Mouse (Mus musculus): Measurements from ENCODE around the gene Cox4i2. TPM values are rescaled to one million over a fixed set of nuclear protein-coding genes. Genes with fewer than 3 reads are reported as not detected.
A peak's percentile ranks its signal among the peaks of the same experiment; 100 is the strongest.

Cox4i2 gene
- polyA plus RNA-seq, 1 experiment from 2014 or later: 3.4 TPM

- peak within 1 kb of the TSS; percentile 67 for H3K4me3 ChIP-seq
- peaks cover 80% of the 10 kb centered on the region for H3K4me1 ChIP-seq
- peak within 1 kb of the TSS; percentile 96 for H3K4me2 ChIP-seq
- H3K36me3 ChIP-seq: 0 out of 2 replicates have a peak, but pooled peaks cover 4% of the 10 kb centered on the region
- peak within 1 kb of the TSS; percentile 81 for H3K9ac ChIP-seq
- H3K27me3 ChIP-seq (replicated peaks): peaks cover 17% of the 10 kb centered on the region
- ATAC-seq: peak; percentile 81
- H3K27ac ChIP-seq: peak within 1 kb of the TSS; percentile 90
- WGBS (ENCODE audit: insufficient replicate concordance): under 1% methylated on average over 28 of the region's 28 CpGs
- H3K9me3 ChIP-seq (replicated peaks): no peaks in the 10 kb centered on the region
Observed at GRCm38 (mm10) chr2:152736090-152736601, 17.8 kb upstream of the Cox4i2 start, which contains the start of gene Id1. Id1 (plus strand) TSS chr2:152736251.

DNA sequence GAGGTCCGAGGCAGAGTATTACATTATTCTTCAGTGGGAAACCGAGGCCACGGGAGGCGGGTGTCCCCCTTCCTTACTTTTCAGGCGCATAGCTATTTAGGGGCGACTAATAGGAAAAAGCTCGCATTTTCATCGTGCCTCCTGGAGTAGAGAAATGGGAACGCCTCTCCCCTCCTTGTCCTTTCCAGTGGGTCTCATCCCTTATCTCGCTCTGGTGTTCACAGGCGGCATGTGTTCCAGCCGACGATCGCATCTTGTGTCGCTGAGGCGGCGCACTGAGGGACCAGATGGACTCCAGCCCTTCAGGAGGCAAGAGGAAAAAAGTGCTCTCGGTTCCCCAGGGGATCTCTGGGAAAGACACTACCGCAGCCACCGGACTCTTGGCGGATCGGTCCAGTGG, 17.2 kb upstream of the Cox4i2 start:
- 2% methylated on average over 22 of the region's 22 CpGs for whole genome bisulfite sequencing (ENCODE audit: insufficient replicate concordance)
- peak overlapping the region; percentile 81 for H3K9ac ChIP-seq
- H3K4me1 ChIP-seq: peaks cover 86% of the 10 kb centered on the region
- H3K36me3 ChIP-seq: 0 out of 2 replicates have a peak, but pooled peaks cover 4% of the 10 kb centered on the region
- H3K27ac ChIP-seq: peak overlapping the region; percentile 90
- H3K9me3 ChIP-seq (replicated peaks): no peaks in the 10 kb centered on the region
- peak; percentile 30; the same call in 1 of the 2 replicates for ATAC-seq
- H3K4me2 ChIP-seq: peak overlapping the region; percentile 96
- H3K4me3 ChIP-seq: peak overlapping the region; percentile 67
- peaks cover 17% of the 10 kb centered on the region for H3K27me3 ChIP-seq (replicated peaks)

- Histone ChIP-seq H3K9ac (peak overlapping the region; percentile 81), H3K36me3 (0 out of 2 replicates have a peak, but pooled peaks cover 4% of the 10 kb centered on the region), H3K4me2 (peak overlapping the region; percentile 96), H3K27ac (peak overlapping the region; percentile 90), H3K4me3 (peak overlapping the region; percentile 67), H3K4me1 (peaks cover 94% of the 10 kb centered on the region), H3K9me3 (replicated peaks) (no peaks in the 10 kb centered on the region), H3K27me3 (replicated peaks) (peaks cover 17% of the 10 kb centered on the region)
- WGBS (ENCODE audit: insufficient replicate concordance): 11% methylated on average over 10 of the region's 10 CpGs
- no peak for ATAC-seq
Observed at GRCm38 (mm10) chr2:152737306-152738221, 16.4 kb upstream of the Cox4i2 start.

DNA sequence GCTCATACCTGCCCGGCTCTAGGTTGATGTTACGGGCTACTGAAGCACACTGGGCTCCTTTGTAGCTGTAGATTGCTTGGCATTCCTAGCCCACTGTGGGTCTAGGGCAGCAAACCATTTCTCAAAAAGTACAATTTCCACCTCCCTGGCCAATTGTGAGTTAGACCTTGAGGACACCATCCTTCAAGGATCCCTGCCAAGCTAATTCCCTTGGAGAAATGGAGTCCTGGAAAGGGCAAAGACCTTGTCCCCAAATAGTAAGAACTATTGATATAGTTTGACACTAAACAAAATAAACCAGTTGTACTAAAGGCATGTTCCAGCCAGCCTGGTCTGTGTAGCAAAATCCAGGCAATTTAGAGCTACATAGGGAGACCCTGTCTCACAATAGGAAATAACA, 15.6 kb upstream of the Cox4i2 start:
- H3K4me3 ChIP-seq: peak overlapping the region; percentile 67
- H3K9me3 ChIP-seq (replicated peaks): no peaks in the 10 kb centered on the region
- H3K27ac ChIP-seq: peak overlapping the region; percentile 90
- ATAC-seq: no peak
- peak overlapping the region; percentile 81 for H3K9ac ChIP-seq
- 0 out of 2 replicates have a peak, but pooled peaks cover 4% of the 10 kb centered on the region for H3K36me3 ChIP-seq
- peaks cover 17% of the 10 kb centered on the region for H3K27me3 ChIP-seq (replicated peaks)
- H3K4me2 ChIP-seq: peak overlapping the region; percentile 96
- 38% methylated on average over 2 of the region's 2 CpGs for WGBS (ENCODE audit: insufficient replicate concordance)
- H3K4me1 ChIP-seq: peaks cover 96% of the 10 kb centered on the region

DNA sequence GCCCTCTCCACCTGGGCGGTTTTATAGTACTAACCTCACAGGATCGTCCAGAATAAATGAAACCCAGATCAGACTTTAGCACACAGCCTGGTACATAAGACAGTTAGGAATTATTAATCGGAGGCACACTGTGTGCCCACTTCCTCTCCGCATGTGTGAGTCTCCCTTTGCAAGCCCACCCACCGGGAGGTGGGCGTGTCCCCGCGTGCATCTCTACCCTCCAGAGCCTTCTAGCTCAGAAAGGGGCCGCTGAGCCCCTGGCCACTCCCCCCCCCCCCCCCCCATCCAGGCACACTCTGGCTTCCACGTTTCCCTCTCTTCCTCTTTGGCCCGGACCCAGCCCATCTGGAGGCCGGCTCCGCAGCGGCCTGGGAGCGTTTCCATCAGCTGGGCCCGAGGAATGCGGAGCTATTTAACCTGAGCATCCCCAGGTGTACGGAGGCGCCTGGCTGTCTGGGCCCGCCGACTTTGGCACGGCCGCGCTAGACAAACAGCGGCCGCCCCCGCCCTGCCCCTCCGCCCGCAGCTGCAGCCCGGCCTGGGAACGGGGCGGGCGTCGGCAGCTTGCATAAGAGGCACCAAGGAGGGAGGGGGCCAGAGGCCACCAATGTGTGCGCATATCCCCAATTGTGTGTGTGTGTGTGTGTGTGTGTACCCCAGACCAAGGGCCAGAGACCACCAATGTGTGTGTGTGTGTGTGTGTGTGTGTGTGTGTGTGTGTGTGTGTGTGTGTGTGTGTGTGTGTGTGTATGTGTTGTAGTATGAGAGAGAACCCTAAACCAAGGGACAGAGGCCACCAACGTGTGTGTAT, 14.7 kb upstream of the Cox4i2 start:
- H3K9me3 ChIP-seq (replicated peaks): no peaks in the 10 kb centered on the region
- H3K4me2 ChIP-seq: peak overlapping the region; percentile 96
- peak; percentile 56 for ATAC-seq
- H3K27ac ChIP-seq: peak overlapping the region; percentile 90
- 0 out of 2 replicates have a peak, but pooled peaks cover 4% of the 10 kb centered on the region for H3K36me3 ChIP-seq
- peaks cover 87% of the 10 kb centered on the region for H3K4me1 ChIP-seq
- 3% methylated on average over 35 of the region's 36 CpGs for WGBS (ENCODE audit: insufficient replicate concordance)
- peak overlapping the region; percentile 60 for H3K4me3 ChIP-seq
- H3K27me3 ChIP-seq (replicated peaks): peaks cover 13% of the 10 kb centered on the region
- H3K9ac ChIP-seq: peak overlapping the region; percentile 70

GRCm38 (mm10) chr2:152739842-152740260, 14.1 kb upstream of the Cox4i2 start:
- peak; percentile 62 for ATAC-seq
- Histone ChIP-seq H3K27ac (peak overlapping the region; percentile 90), H3K9ac (peak overlapping the region; percentile 70), H3K27me3 (replicated peaks) (peaks cover 6% of the 10 kb centered on the region), H3K9me3 (replicated peaks) (no peaks in the 10 kb centered on the region), H3K4me3 (peak overlapping the region; percentile 60), H3K4me2 (peak overlapping the region; percentile 96), H3K4me1 (peaks cover 81% of the 10 kb centered on the region), H3K36me3 (0 out of 2 replicates have a peak, but pooled peaks cover 4% of the 10 kb centered on the region)
- 1% methylated on average over 3 of the region's 3 CpGs for whole genome bisulfite sequencing (ENCODE audit: insufficient replicate concordance)

GRCm38 (mm10) chr2:152740490-152740889, 13.5 kb upstream of the Cox4i2 start:
- Histone ChIP-seq H3K4me2 (peak overlapping the region; percentile 96), H3K9ac (0 out of 2 replicates have a peak overlapping the region, but pooled peaks have one; percentile 24), H3K27ac (peak overlapping the region; percentile 90), H3K4me1 (peaks cover 75% of the 10 kb centered on the region), H3K36me3 (0 out of 2 replicates have a peak, but pooled peaks cover 4% of the 10 kb centered on the region), H3K4me3 (no peak overlapping the region), H3K27me3 (replicated peaks) (peaks cover under 1% of the 10 kb centered on the region; the same call in 1 of the 2 replicates), H3K9me3 (replicated peaks) (no peaks in the 10 kb centered on the region)
- no peak for ATAC-seq
- 70% methylated on average over 5 of the region's 5 CpGs for WGBS (ENCODE audit: insufficient replicate concordance)

GRCm38 (mm10) chr2:152741153-152742041, 12.6 kb upstream of the Cox4i2 start:
- no peaks in the 10 kb centered on the region for H3K9me3 ChIP-seq (replicated peaks)
- peak overlapping the region; percentile 57 for H3K4me2 ChIP-seq
- 11% methylated on average over 14 of the region's 14 CpGs for WGBS (ENCODE audit: insufficient replicate concordance)
- peaks cover 66% of the 10 kb centered on the region for H3K4me1 ChIP-seq
- H3K36me3 ChIP-seq: 0 out of 2 replicates have a peak, but pooled peaks cover 4% of the 10 kb centered on the region
- H3K27me3 ChIP-seq (replicated peaks): no peaks in the 10 kb centered on the region
- H3K27ac ChIP-seq: peak overlapping the region; percentile 90
- H3K9ac ChIP-seq: peak overlapping the region; percentile 50
- H3K4me3 ChIP-seq: peak overlapping the region; percentile 21
- ATAC-seq: peak; percentile 27

GRCm38 (mm10) chr2:152742435-152742834, 11.5 kb upstream of the Cox4i2 start:
- Histone ChIP-seq H3K4me1 (peaks cover 55% of the 10 kb centered on the region), H3K9me3 (replicated peaks) (no peaks in the 10 kb centered on the region), H3K4me2 (peak overlapping the region; percentile 57), H3K27ac (peak overlapping the region; percentile 90; the same call in 1 of the 2 replicates), H3K4me3 (no peak overlapping the region), H3K36me3 (0 out of 2 replicates have a peak, but pooled peaks cover 4% of the 10 kb centered on the region), H3K9ac (peak overlapping the region; percentile 50; the same call in 1 of the 2 replicates), H3K27me3 (replicated peaks) (no peaks in the 10 kb centered on the region)
- peak; percentile 61 for ATAC-seq
- 13% methylated on average over 10 of the region's 10 CpGs for WGBS (ENCODE audit: insufficient replicate concordance)

GRCm38 (mm10) chr2:152756474-152757393, 2.8 kb downstream of the Cox4i2 start:
- 62% methylated on average over 17 of the region's 17 CpGs for WGBS (ENCODE audit: insufficient replicate concordance)
- no peak overlapping the region for H3K9ac ChIP-seq

More at GRCm38 (mm10) chr2:152756474-152757393, 2.8 kb downstream of the Cox4i2 start:
- peaks cover 21% of the 10 kb centered on the region for H3K4me1 ChIP-seq
- H3K36me3 ChIP-seq: no peaks in the 10 kb centered on the region
- H3K4me2 ChIP-seq: no peak overlapping the region
- peaks cover 55% of the 10 kb centered on the region for H3K27me3 ChIP-seq (replicated peaks)
- no peak overlapping the region for H3K4me3 ChIP-seq
- no peak for ATAC-seq
- no peak overlapping the region for H3K27ac ChIP-seq
- no peaks in the 10 kb centered on the region for H3K9me3 ChIP-seq (replicated peaks)
